Comparison of ENCODE assay signal across 20 mouse cellular contexts in the genomic region with DNA sequence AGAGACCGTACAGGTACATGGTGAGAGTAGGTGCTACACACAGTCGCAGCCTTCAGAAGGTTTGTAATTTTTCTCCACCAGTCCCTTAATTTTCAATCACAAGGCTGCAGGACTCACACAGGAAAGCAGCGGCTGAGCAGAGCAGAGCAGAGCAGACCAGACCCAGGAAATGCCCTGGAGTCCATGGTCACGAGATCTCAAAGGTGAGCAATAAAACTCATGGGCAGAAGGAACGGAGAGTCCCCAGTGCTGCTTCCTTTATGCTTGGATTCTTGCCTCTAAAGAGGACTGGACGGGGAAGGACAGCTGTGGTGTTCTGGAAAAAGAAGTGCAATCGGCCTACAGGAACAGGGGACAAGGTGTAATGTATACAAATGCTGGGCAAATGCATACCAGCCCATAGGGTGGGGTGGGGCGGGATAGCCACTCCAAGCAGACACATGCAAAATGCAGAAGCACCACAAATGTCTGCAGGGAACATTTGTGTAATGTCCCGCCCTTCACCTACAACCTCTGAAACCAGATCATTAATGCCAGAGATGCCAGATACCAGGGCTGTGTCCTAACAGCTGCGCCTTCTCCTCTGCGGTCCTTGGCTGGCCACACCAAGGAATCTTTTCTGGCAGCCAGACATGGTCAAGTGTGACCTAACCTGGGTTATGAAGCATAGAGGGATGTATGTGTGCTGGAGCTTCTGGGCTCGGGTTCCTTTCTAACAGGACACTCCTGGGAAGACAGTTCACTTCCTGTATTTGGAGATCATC. TPM values are rescaled to one million over a fixed set of nuclear protein-coding genes. Genes with fewer than 3 reads are reported as not detected.
DNase-seq lines count a peak whose midpoint lies in the region; ATAC-seq and TF ChIP-seq lines count a peak whose summit lies in the region.
"Had no signal": no experiment of that assay in that cellular context is flagged by ENCODE, and none has a peak within 500 bp of the region (broad histone marks: within the 10 kb centered on the region; RNA-seq: fewer than 3 reads in every experiment).

No protein-coding gene starts in this region.

- TF ChIP-seq EP300 in stomach, postnatal 0 days (optimal IDR thresholded peaks at IDR 0.05), result no peak

- H3K9ac ChIP-seq in intestine, embryonic 15.5 days, result no peak overlapping the region
- no peak overlapping the region for H3K9ac ChIP-seq in kidney, postnatal 0 days (ENCODE audit: low read depth, low read length)
- no peak overlapping the region for H3K9ac ChIP-seq in stomach, postnatal 0 days (ENCODE audit: low read length)
- H3K9ac ChIP-seq: forebrain, postnatal 0 days; heart, embryonic 12.5 days; hindbrain, embryonic 14.5 days; liver, postnatal 0 days had no signal

- no peaks in the 10 kb centered on the region for H3K36me3 ChIP-seq in intestine, embryonic 15.5 days
- H3K36me3 ChIP-seq in kidney, postnatal 0 days (ENCODE audit: insufficient read depth, low read length), result no peaks in the 10 kb centered on the region
- H3K36me3 ChIP-seq in stomach, postnatal 0 days (ENCODE audit: control insufficient read depth, insufficient read depth, low read length), result no peaks in the 10 kb centered on the region
- H3K36me3 ChIP-seq: heart, embryonic 12.5 days had no signal

- no peak for TF ChIP-seq CTCF in kidney, postnatal 0 days (IDR thresholded peaks at IDR 0.05; ENCODE audit: low read depth)
- no peak for TF ChIP-seq CTCF in stomach, postnatal 0 days (IDR thresholded peaks at IDR 0.05; ENCODE audit: low read depth)

- 53% methylated on average over 12 of the region's 12 CpGs for WGBS in intestine, embryonic 15.5 days
- 68% methylated on average over 12 of the region's 12 CpGs for WGBS in kidney, postnatal 0 days
- WGBS in stomach, postnatal 0 days, result 70% methylated on average over 12 of the region's 12 CpGs

- peaks cover 34% of the 10 kb centered on the region for H3K4me1 ChIP-seq in intestine, embryonic 15.5 days (replicated peaks)
- peaks cover 24% of the 10 kb centered on the region for H3K4me1 ChIP-seq in kidney, postnatal 0 days (replicated peaks; ENCODE audit: insufficient read depth, low read length)
- 0 out of 2 replicates have a peak, but pooled peaks cover 5% of the 10 kb centered on the region for H3K4me1 ChIP-seq in stomach, postnatal 0 days (replicated peaks; ENCODE audit: control insufficient read depth, insufficient read depth)

- no peaks in the 10 kb centered on the region for H3K27me3 ChIP-seq in intestine, embryonic 15.5 days (replicated peaks)
- no peaks in the 10 kb centered on the region for H3K27me3 ChIP-seq in kidney, postnatal 0 days (ENCODE audit: insufficient read depth, low read length)
- H3K27me3 ChIP-seq in stomach, postnatal 0 days (ENCODE audit: control insufficient read depth, insufficient read depth, low read length), result no peaks in the 10 kb centered on the region
- H3K27me3 ChIP-seq: heart, embryonic 12.5 days had no signal

- intact Hi-C loops in heart, postnatal 36 days (cut with DNase I), result no loop called here

- H3K4me3 ChIP-seq in intestine, embryonic 15.5 days (replicated peaks), result no peak overlapping the region
- H3K4me3 ChIP-seq in kidney, postnatal 0 days (replicated peaks; ENCODE audit: low read depth, low read length), result no peak overlapping the region
- no peak overlapping the region for H3K4me3 ChIP-seq in stomach, postnatal 0 days (ENCODE audit: low read depth, low read length)
- H3K4me3 ChIP-seq: heart, embryonic 12.5 days had no signal

- H3K9me3 ChIP-seq in intestine, embryonic 15.5 days, result no peaks in the 10 kb centered on the region
- H3K9me3 ChIP-seq in kidney, postnatal 0 days (replicated peaks; ENCODE audit: low read length), result no peaks in the 10 kb centered on the region
- H3K9me3 ChIP-seq in stomach, postnatal 0 days (ENCODE audit: control insufficient read depth, low read length), result no peaks in the 10 kb centered on the region
- H3K9me3 ChIP-seq: heart, embryonic 12.5 days had no signal

- no peak overlapping the region for H3K4me2 ChIP-seq in intestine, embryonic 15.5 days (replicated peaks)
- H3K4me2 ChIP-seq in kidney, postnatal 0 days (ENCODE audit: low read length), result no peak overlapping the region
- no peak overlapping the region for H3K4me2 ChIP-seq in stomach, postnatal 0 days (replicated peaks; ENCODE audit: low read depth)
- H3K4me2 ChIP-seq: heart, embryonic 12.5 days; hindbrain, embryonic 14.5 days had no signal

- DNase-seq in kidney, adult 18-20 months, result peak; percentile 19
- no peak for DNase-seq in kidney, postnatal 4 days
- DNase-seq in kidney, postnatal 0 days (ENCODE audit: low spot score), result peak; percentile 25
- DNase-seq in stomach, postnatal 0 days (ENCODE audit: low spot score), result no peak
- no peak for DNase-seq in heart, postnatal 36 days
- DNase-seq in left cerebral cortex, adult 9 months (ENCODE audit: low spot score in 2 of 2), result no peak
- DNase-seq: B cell, adult 2 months; cerebellum, adult 8-10 months; forebrain, postnatal 0 days; heart, adult 11 months; heart, postnatal 14 days; left cerebral cortex, postnatal 4 days; liver, postnatal 0 days; retina, postnatal 1 day; thymus, adult 18-20 months; thymus, postnatal 4 days had no signal

- H3K27ac ChIP-seq in intestine, embryonic 15.5 days, result peak overlapping the region; percentile 73
- H3K27ac ChIP-seq in kidney, postnatal 0 days, result peak overlapping the region; percentile 31; the same call in 1 of the 2 replicates
- peak overlapping the region; percentile 56 for H3K27ac ChIP-seq in stomach, postnatal 0 days (replicated peaks)
- H3K27ac ChIP-seq: hindbrain, embryonic 14.5 days had no signal

- peak; percentile 60 for ATAC-seq in intestine, embryonic 15.5 days
- ATAC-seq in kidney, postnatal 0 days (replicated peaks; ENCODE audit: low FRiP score, low read depth), result 0 out of 2 replicates have a peak, but pooled peaks have one; percentile 36
- ATAC-seq in stomach, postnatal 0 days (ENCODE audit: low FRiP score, low TSS enrichment), result no peak
- ATAC-seq: forebrain, postnatal 0 days; liver, postnatal 0 days had no signal

RNA-seq across cellular contexts. Expression of a gene that starts 43.0 kb away (rescaled TPM):
- polyA plus RNA-seq in intestine, embryonic 15.5 days (2015; fragmentation: Nextera tagmentation; extraction: Ambion mirVana), result 27.4 and 28.6 TPM in 2 replicates
- 14.0 and 14.9 TPM in 2 replicates for polyA plus RNA-seq in kidney, postnatal 0 days (2015; fragmentation: Nextera tagmentation; extraction: Ambion mirVana)
- polyA plus RNA-seq in stomach, postnatal 0 days (2015; fragmentation: Nextera tagmentation; extraction: Ambion mirVana), result 25.3 and 26.8 TPM in 2 replicates
- 1 to 10 TPM; 5.1 to 7.0 TPM for total RNA-seq in heart, postnatal 36 days (2021)
- total RNA-seq: common myeloid progenitor, adult 5-6 weeks had no signal

Comparison
In these comparisons a context has a peak if more than half of its experiments do, and no peak if none do; other contexts are left out.
1. DNase-seq: peak in kidney, adult 18-20 months (single experiment) and kidney, postnatal 0 days (single experiment); none in kidney, postnatal 4 days (0 of 2), stomach, postnatal 0 days (single experiment), heart, postnatal 36 days (0 of 2) and left cerebral cortex, adult 9 months (0 of 2).
2. Peak in every context shown above with its lines, with median percentiles within 50 percentile points of each other: H3K27ac ChIP-seq.